Mouse (Mus musculus) intestine, embryonic 15.5 days (tissue): ENCODE results near the gene Tenm2. TPM values are rescaled to one million over a fixed set of nuclear protein-coding genes. Genes with fewer than 3 reads are reported as not detected.

Experiments
- ATAC-seq: fragments of 200-750 bp; cut with Nextera tagmentation; 2 replicates; pipeline ENCODE4 v1.8.0; 2017; ENCODE audit warnings: moderate TSS enrichment, moderate library complexity
- H3K27ac ChIP-seq: fragments of 300-500 bp; sonication (generic); 2 replicates; pipeline ENCODE4 v1.5.1; 2015; ENCODE audit warnings: mild to moderate bottlenecking, inconsistent platforms
- H3K27me3 ChIP-seq: fragments of 300-500 bp; sonication (generic); replicated peaks from 2 replicates; pipeline ENCODE4 v1.6.1; 2015; ENCODE audit warnings: inconsistent platforms
- H3K36me3 ChIP-seq: fragments of 300-500 bp; sonication (generic); 2 replicates; pipeline ENCODE4 v1.6.1; 2015; ENCODE audit warnings: inconsistent platforms
- H3K4me1 ChIP-seq: fragments of 300-500 bp; sonication (generic); replicated peaks from 2 replicates; pipeline ENCODE4 v1.6.1; 2015; ENCODE audit warnings: inconsistent platforms
- H3K4me2 ChIP-seq: fragments of 300-500 bp; sonication (generic); replicated peaks from 2 replicates; pipeline ENCODE4 v1.6.1; 2015; ENCODE audit warnings: mild to moderate bottlenecking, inconsistent platforms
- H3K4me3 ChIP-seq: fragments of 300-500 bp; sonication (generic); replicated peaks from 2 replicates; pipeline ENCODE4 v1.5.1; 2015; ENCODE audit warnings: inconsistent platforms
- H3K9ac ChIP-seq: fragments of 300-500 bp; sonication (generic); 2 replicates; pipeline ENCODE4 v1.6.1; 2015; ENCODE audit warnings: inconsistent platforms
- H3K9me3 ChIP-seq: fragments of 300-500 bp; sonication (generic); 2 replicates; pipeline ENCODE4 v1.6.1; 2016; ENCODE audit warnings: inconsistent platforms
- WGBS: fragments of 180-500 bp; shearing (Covaris S2); methylation state at CpG from one replicate; pipeline ENCODE4 v1.1.7; 2015; 5-methylcytosine and 5-hydroxymethylcytosine counted together
- polyA plus RNA-seq: library from polyadenylated mRNA; unstranded; fragments of >200 nt; fragmentation: Nextera tagmentation; extraction: Ambion mirVana; gene quantifications from 2 replicates; pipeline ENCODE4 v1.2.1, GENCODE M21; 2015

Gene Tenm2
- polyA plus RNA-seq, 1 experiment from 2014 or later, result 0.65 TPM

GRCm38 (mm10) chr11:36171991-36172390 is 1063.8 kb downstream of the Tenm2 start:
- H3K4me3 ChIP-seq, result no peak overlapping the region
- no peaks in the 10 kb centered on the region for H3K4me1 ChIP-seq
- no peaks in the 10 kb centered on the region for H3K9me3 ChIP-seq
- no peak overlapping the region for H3K27ac ChIP-seq
- no peaks in the 10 kb centered on the region for H3K36me3 ChIP-seq
- WGBS, result 90% methylated on average over 7 of the region's 7 CpGs
- no peak for ATAC-seq
- H3K27me3 ChIP-seq, result no peaks in the 10 kb centered on the region
- no peak overlapping the region for H3K4me2 ChIP-seq
- no peak overlapping the region for H3K9ac ChIP-seq

DNA sequence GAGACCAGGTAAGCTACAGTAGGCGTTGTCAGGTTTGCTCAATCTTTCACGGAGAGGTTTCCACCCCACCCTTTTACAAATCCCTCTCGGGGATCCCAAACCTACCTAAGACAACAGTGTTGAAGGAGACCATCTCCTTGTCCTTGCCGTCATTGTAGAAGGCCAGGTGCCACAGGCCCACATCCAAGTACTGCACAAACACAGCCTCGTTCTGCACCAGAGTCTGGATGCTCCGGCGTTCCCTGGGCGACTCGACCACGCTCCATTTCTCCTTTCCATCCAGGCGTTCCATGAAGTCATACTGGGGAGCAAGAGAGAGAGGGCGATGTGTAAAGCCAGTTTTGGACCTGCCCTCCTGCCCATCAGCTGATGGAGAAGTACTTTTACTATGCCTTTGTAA is 1064.5 kb downstream of the Tenm2 start:
- Histone ChIP-seq H3K36me3 (no peaks in the 10 kb centered on the region), H3K27me3 (no peaks in the 10 kb centered on the region), H3K4me2 (no peak overlapping the region), H3K27ac (no peak overlapping the region), H3K4me3 (no peak overlapping the region), H3K9me3 (no peaks in the 10 kb centered on the region), H3K4me1 (no peaks in the 10 kb centered on the region), H3K9ac (no peak overlapping the region)
- ATAC-seq, result no peak
- 90% methylated on average over 12 of the region's 12 CpGs for WGBS

GRCm38 (mm10) chr11:36169738-36170137 is 1066.0 kb downstream of the Tenm2 start:
- Histone ChIP-seq H3K36me3 (no peaks in the 10 kb centered on the region), H3K9ac (no peak overlapping the region), H3K4me1 (no peaks in the 10 kb centered on the region), H3K4me2 (no peak overlapping the region), H3K9me3 (no peaks in the 10 kb centered on the region), H3K4me3 (no peak overlapping the region), H3K27me3 (no peaks in the 10 kb centered on the region), H3K27ac (no peak overlapping the region)
- 75% methylated on average over 4 of the region's 4 CpGs for WGBS
- no peak for ATAC-seq

GRCm38 (mm10) chr11:36168921-36169537 is 1066.7 kb downstream of the Tenm2 start:
- no peak for ATAC-seq
- Histone ChIP-seq H3K9me3 (no peaks in the 10 kb centered on the region), H3K27ac (no peak overlapping the region), H3K4me2 (no peak overlapping the region), H3K27me3 (no peaks in the 10 kb centered on the region), H3K4me1 (no peaks in the 10 kb centered on the region), H3K36me3 (no peaks in the 10 kb centered on the region), H3K9ac (no peak overlapping the region), H3K4me3 (no peak overlapping the region)
- 82% methylated on average over 6 of the region's 6 CpGs for WGBS

- no peak overlapping the region for H3K4me3 ChIP-seq
- no peaks in the 10 kb centered on the region for H3K9me3 ChIP-seq
- WGBS, result 91% methylated on average over 10 of the region's 10 CpGs
- no peaks in the 10 kb centered on the region for H3K36me3 ChIP-seq
- no peaks in the 10 kb centered on the region for H3K27me3 ChIP-seq
- no peak for ATAC-seq
- no peak overlapping the region for H3K27ac ChIP-seq
- H3K4me1 ChIP-seq, result no peaks in the 10 kb centered on the region
- no peak overlapping the region for H3K9ac ChIP-seq
- no peak overlapping the region for H3K4me2 ChIP-seq
Observed at GRCm38 (mm10) chr11:36167766-36168318, 1067.9 kb downstream of the Tenm2 start.

GRCm38 (mm10) chr11:36163580-36163979 is 1072.2 kb downstream of the Tenm2 start:
- Histone ChIP-seq H3K4me3 (no peak overlapping the region), H3K4me2 (no peak overlapping the region), H3K9ac (no peak overlapping the region), H3K27ac (no peak overlapping the region), H3K36me3 (no peaks in the 10 kb centered on the region), H3K9me3 (no peaks in the 10 kb centered on the region), H3K27me3 (no peaks in the 10 kb centered on the region), H3K4me1 (no peaks in the 10 kb centered on the region)
- no peak for ATAC-seq
- 65% methylated on average over 11 of the region's 11 CpGs for whole genome bisulfite sequencing

GRCm38 (mm10) chr11:36161765-36162321 is 1073.9 kb downstream of the Tenm2 start:
- ATAC-seq, result no peak
- H3K27ac ChIP-seq, result no peak overlapping the region

DNA sequence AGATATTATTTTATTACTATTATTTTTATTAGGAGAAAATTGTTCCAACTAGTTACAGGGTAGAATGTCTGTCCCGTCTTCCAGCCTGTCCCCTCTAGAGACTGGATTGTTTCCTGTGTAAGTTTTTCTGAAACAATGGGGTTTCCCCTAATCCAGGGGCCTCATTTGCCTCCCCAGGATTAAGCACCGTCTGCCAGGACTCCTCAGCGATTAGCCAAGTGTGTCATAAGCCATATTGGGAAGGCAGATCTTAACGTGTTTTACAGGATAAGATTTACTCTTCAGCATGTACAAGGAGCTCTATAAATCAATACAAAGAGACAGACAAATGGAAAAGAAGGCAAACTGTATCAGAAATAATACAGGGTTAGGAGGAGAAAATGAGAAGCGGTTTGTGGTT is 1082.3 kb downstream of the Tenm2 start:
- H3K27ac ChIP-seq, result no peak overlapping the region
- no peaks in the 10 kb centered on the region; the same call in 1 of the 2 replicates for H3K4me1 ChIP-seq
- H3K9me3 ChIP-seq, result no peaks in the 10 kb centered on the region
- no peak overlapping the region for H3K9ac ChIP-seq
- no peaks in the 10 kb centered on the region for H3K27me3 ChIP-seq
- ATAC-seq, result no peak
- WGBS, result 45% methylated on average over 5 of the region's 5 CpGs
- no peaks in the 10 kb centered on the region for H3K36me3 ChIP-seq
- no peak overlapping the region for H3K4me3 ChIP-seq
- no peak overlapping the region for H3K4me2 ChIP-seq

More at GRCm38 (mm10) chr11:36161765-36162321, 1073.9 kb downstream of the Tenm2 start:
- Histone ChIP-seq H3K36me3 (no peaks in the 10 kb centered on the region), H3K4me1 (no peaks in the 10 kb centered on the region), H3K27me3 (no peaks in the 10 kb centered on the region), H3K4me2 (no peak overlapping the region), H3K4me3 (no peak overlapping the region), H3K9me3 (no peaks in the 10 kb centered on the region), H3K9ac (no peak overlapping the region)
- WGBS, result 66% methylated on average over 10 of the region's 10 CpGs

DNA sequence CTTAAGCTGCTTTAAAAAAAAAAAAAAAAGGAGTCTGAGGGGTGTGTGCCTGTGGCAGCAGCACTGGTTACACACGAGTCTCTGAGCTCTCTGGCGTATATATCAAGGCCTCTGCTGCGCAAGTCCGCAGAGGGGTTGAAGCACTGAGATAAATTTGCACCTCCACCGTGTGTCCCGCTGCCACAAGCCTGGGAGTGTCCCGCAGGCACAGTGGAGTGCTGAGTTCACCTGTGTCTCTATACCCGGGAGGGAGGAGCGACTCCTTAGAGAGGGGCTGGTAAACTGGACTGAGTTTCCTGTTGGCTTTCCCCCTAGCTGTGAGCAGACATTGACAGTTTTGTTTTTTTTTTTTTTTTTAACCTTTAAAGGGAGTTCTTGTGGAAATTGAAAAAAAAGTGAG is 1082.8 kb downstream of the Tenm2 start:
- Histone ChIP-seq H3K9me3 (no peaks in the 10 kb centered on the region), H3K27me3 (no peaks in the 10 kb centered on the region), H3K9ac (no peak overlapping the region), H3K4me1 (no peaks in the 10 kb centered on the region; the same call in 1 of the 2 replicates), H3K27ac (no peak overlapping the region), H3K4me2 (no peak overlapping the region; the same call in 1 of the 2 replicates), H3K4me3 (no peak overlapping the region), H3K36me3 (no peaks in the 10 kb centered on the region)
- 23% methylated on average over 9 of the region's 9 CpGs for WGBS
- no peak for ATAC-seq

- Histone ChIP-seq H3K4me2 (no peak overlapping the region), H3K27ac (no peak overlapping the region), H3K9me3 (no peaks in the 10 kb centered on the region), H3K36me3 (no peaks in the 10 kb centered on the region), H3K9ac (no peak overlapping the region), H3K4me3 (no peak overlapping the region), H3K4me1 (no peaks in the 10 kb centered on the region; the same call in 1 of the 2 replicates), H3K27me3 (no peaks in the 10 kb centered on the region)
- 13% methylated on average over 6 of the region's 6 CpGs for WGBS
- ATAC-seq, result no peak
Observed at GRCm38 (mm10) chr11:36152226-36152625, 1083.5 kb downstream of the Tenm2 start.

DNA sequence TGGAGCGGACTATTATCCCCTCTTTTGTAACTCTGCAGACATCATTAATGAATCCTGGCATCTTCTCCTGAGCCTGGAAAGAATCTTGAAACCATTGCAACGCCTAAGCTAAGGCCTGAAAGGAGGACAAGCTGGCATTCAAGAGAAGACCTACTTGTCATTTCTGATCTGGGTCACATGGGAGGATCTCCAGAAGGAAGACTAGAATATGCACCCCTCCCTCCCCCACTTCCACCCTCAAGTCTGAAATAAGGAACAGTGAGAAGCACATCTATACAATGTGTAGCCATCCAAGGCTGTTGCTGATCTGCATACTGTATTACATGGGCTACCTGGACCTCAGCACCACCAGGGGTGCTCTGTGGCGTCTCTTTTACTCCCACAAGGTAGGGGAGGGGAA is 1086.7 kb downstream of the Tenm2 start:
- H3K9me3 ChIP-seq, result no peaks in the 10 kb centered on the region
- H3K27me3 ChIP-seq, result no peaks in the 10 kb centered on the region
- H3K4me1 ChIP-seq, result no peaks in the 10 kb centered on the region; the same call in 1 of the 2 replicates
- H3K36me3 ChIP-seq, result no peaks in the 10 kb centered on the region
- no peak overlapping the region for H3K27ac ChIP-seq
- H3K9ac ChIP-seq, result no peak overlapping the region
- no peak overlapping the region for H3K4me3 ChIP-seq
- 79% methylated on average over 3 of the region's 3 CpGs for WGBS
- no peak for ATAC-seq
- H3K4me2 ChIP-seq, result no peak overlapping the region

- Histone ChIP-seq H3K27ac (no peak overlapping the region), H3K36me3 (no peaks in the 10 kb centered on the region), H3K27me3 (no peaks in the 10 kb centered on the region), H3K4me3 (no peak overlapping the region), H3K9ac (no peak overlapping the region), H3K9me3 (no peaks in the 10 kb centered on the region), H3K4me2 (no peak overlapping the region), H3K4me1 (no peaks in the 10 kb centered on the region)
- no peak for ATAC-seq
- whole genome bisulfite sequencing, result 58% methylated on average over 12 of the region's 12 CpGs
Observed at GRCm38 (mm10) chr11:36145057-36145456, 1090.7 kb downstream of the Tenm2 start.

DNA sequence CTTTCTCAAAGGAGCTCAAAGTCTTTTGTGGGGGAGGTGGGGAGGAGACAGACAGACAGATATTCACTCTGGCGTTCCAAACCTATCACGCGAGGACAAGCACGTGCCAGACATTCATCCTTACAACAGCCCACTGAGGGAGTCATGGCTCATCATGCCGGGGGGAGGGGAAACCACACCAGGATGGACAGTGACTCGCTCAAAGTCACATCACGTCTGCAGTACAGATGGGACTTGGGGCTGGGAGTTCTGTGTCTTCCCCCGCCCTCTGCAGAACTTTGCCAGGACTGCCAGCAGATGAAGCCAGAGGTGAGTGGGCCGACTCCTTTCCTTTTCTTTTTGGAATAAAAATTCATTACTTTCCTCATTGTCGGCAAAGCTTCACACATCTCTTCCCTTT is 1095.4 kb downstream of the Tenm2 start:
- no peak overlapping the region for H3K4me2 ChIP-seq
- no peak overlapping the region for H3K9ac ChIP-seq
- no peaks in the 10 kb centered on the region for H3K4me1 ChIP-seq
- no peak overlapping the region for H3K27ac ChIP-seq
- no peak overlapping the region for H3K4me3 ChIP-seq
- no peaks in the 10 kb centered on the region for H3K36me3 ChIP-seq
- no peak for ATAC-seq
- H3K27me3 ChIP-seq, result no peaks in the 10 kb centered on the region
- no peaks in the 10 kb centered on the region for H3K9me3 ChIP-seq
- WGBS, result 89% methylated on average over 10 of the region's 10 CpGs
